Mouse (Mus musculus) midbrain, embryonic 15.5 days (tissue): ENCODE data around the gene Fam126a. TPM values are rescaled to one million over a fixed set of nuclear protein-coding genes. Genes with fewer than 3 reads are reported as not detected.

Source experiments
- ATAC-seq: fragments of 200-750 bp; cut with Nextera tagmentation; replicated peaks from 2 replicates; pipeline ENCODE4 v1.8.0; 2017; ENCODE audit warnings: moderate TSS enrichment
- H3K27ac ChIP-seq: fragments of 300-500 bp; sonication (generic); 2 replicates; pipeline ENCODE4 v1.5.1; 2015; ENCODE audit warnings: mild to moderate bottlenecking, inconsistent platforms
- H3K27me3 ChIP-seq: fragments of 300-500 bp; sonication (generic); replicated peaks from 2 replicates; pipeline ENCODE4 v1.6.1; 2015; ENCODE audit warnings: inconsistent platforms
- H3K36me3 ChIP-seq: fragments of 300-500 bp; sonication (generic); replicated peaks from 2 replicates; pipeline ENCODE4 v1.6.1; 2015; ENCODE audit warnings: inconsistent platforms
- H3K4me1 ChIP-seq: fragments of 300-500 bp; sonication (generic); 2 replicates; pipeline ENCODE4 v1.6.1; 2015; ENCODE audit warnings: inconsistent platforms
- H3K4me2 ChIP-seq: fragments of 300-500 bp; sonication (generic); 2 replicates; pipeline ENCODE4 v1.6.1; 2015; ENCODE audit warnings: inconsistent platforms, mild to moderate bottlenecking, moderate library complexity
- H3K4me3 ChIP-seq: fragments of 300-500 bp; sonication (generic); 2 replicates; pipeline ENCODE4 v1.5.1; 2015; ENCODE audit warnings: mild to moderate bottlenecking, inconsistent platforms
- H3K9ac ChIP-seq: fragments of 300-500 bp; sonication (generic); 2 replicates; pipeline ENCODE4 v1.6.1; 2015; ENCODE audit warnings: mild to moderate bottlenecking, inconsistent platforms
- H3K9me3 ChIP-seq: fragments of 300-500 bp; sonication (generic); 2 replicates; pipeline ENCODE4 v1.6.1; 2016; ENCODE audit warnings: inconsistent platforms
- WGBS: fragments of 180-500 bp; shearing (Covaris S2); methylation state at CpG from one replicate; pipeline ENCODE4 v1.1.7; 2015; ENCODE audit warnings: mixed read lengths; 5-methylcytosine and 5-hydroxymethylcytosine counted together
- polyA plus RNA-seq: library from polyadenylated mRNA; unstranded; fragments of >200 nt; fragmentation: Nextera tagmentation; extraction: Ambion mirVana; gene quantifications from 2 replicates; pipeline ENCODE4 v1.2.1, GENCODE M21; 2015

Fam126a gene
- polyA plus RNA-seq, 1 experiment from 2014 or later: 33.0 TPM

DNA sequence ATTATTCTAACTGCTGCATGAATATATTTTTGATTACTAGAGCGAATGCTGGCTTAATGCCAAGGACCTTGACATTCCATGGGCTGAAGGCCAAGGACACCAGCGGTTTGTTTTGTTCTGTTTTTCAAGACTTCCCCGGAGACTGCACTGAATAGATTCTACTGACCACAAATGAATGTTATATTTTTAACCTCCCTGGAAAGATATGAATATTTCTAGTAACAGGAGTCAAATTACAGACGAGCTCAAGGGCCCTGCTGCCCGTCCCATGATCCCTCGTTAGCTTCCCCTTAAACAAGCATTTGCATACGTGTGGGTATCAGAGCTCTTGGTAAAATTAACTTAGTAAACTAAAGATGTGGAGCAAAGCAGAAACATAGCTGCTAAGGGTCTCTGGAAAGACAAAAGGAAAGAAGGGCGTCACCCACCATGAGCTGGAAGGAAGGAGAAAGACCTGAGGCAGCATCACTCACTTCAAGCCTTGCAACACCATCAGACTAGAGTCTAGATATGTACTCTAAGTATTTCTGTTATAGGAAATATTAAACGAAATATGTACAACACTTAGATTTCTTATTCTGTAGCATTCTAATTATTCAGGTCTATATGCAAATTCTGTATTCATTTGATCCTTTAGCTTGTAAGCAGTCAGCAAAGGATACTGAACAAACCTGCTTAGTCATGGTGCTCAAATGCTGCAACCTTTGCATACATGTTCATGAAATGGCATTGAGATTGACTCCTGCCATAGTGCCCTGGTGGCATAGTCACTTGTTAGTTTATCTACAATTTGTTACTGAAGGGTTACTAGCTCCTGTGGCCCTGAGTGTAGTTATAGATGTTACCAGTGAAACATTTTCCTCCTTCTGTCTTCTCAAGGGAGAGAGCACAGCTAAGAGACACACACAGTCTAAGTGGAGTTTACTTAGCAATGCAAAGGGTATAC lies 23.0 kb upstream of the Fam126a start:
- H3K36me3 ChIP-seq: no peaks in the 10 kb centered on the region
- no peaks in the 10 kb centered on the region for H3K27me3 ChIP-seq
- H3K27ac ChIP-seq: no peak overlapping the region
- ATAC-seq: no peak
- 44% methylated on average over 9 of the region's 9 CpGs for WGBS
- H3K4me2 ChIP-seq: no peak overlapping the region
- H3K4me3 ChIP-seq: no peak overlapping the region
- peaks cover 4% of the 10 kb centered on the region for H3K4me1 ChIP-seq
- no peak overlapping the region for H3K9ac ChIP-seq
- H3K9me3 ChIP-seq: 0 out of 2 replicates have a peak, but pooled peaks cover 6% of the 10 kb centered on the region

DNA sequence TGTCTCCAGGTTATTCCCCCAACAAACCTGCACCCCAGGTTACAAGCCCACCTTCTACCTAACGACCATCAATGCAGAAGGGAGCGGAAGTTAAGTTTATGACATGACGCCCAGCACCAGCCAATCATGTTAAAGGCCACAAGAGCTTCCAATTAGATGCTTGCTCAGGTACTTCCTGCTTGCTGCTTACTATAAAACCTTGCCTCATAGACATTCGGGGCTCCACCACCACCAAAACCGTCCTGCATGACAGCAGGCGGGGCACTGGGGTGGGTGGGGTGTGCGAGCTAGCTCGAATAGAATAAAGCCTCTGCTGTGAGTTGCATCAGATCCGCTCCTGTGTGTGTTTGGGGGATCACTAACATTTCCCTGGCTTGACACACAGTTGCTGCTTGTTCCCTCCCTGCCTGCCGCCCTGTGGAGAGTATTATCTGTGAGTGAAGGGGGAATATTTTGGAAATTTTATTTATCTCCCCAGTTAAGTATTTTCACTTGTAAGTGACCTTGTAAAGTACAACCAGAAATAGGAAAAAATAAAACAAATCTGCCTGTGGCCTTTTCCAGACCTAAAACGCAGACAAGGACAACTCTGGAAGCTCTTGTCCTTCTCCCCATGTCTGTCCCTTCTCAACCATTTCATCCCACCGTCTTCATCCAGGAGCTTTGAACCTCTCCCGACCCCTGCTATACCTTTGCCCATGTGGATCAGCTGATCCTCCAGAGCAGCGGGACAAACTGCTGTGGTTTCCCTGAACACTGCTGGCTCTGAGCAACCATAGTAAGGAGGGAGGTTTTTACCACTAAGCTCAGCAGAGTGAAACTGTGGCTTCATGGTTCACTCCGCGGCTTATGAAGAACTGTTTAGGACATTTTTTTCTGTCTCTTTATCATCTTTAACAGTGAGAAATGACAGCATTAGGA lies 21.5 kb upstream of the Fam126a start:
- Histone ChIP-seq H3K4me1 (peaks cover 4% of the 10 kb centered on the region), H3K36me3 (no peaks in the 10 kb centered on the region), H3K4me3 (no peak overlapping the region), H3K27ac (no peak overlapping the region), H3K4me2 (no peak overlapping the region), H3K27me3 (no peaks in the 10 kb centered on the region), H3K9ac (no peak overlapping the region), H3K9me3 (0 out of 2 replicates have a peak, but pooled peaks cover 6% of the 10 kb centered on the region)
- WGBS: 69% methylated on average over 16 of the region's 16 CpGs
- no peak for ATAC-seq

DNA sequence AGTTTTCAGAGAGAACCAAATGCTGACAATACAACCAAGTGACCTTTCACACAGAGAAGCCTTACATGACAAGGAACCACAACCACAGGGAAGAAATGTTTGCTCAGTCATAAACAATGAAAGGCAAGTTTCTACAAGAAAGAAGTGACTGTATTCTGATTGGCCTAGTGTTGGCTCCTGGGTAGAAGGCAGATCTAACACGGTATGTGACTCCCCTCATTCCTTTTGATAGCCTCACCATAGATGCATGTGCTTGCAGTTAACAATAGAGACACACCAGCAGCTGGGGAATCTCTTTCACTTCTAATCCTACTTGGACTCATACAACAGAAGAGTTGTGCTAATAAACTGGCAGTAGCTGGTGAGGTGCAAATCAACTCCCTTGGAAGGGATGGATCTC lies 17.3 kb upstream of the Fam126a start:
- 21% methylated on average over 1 of the region's 1 CpGs for WGBS
- Histone ChIP-seq H3K27me3 (no peaks in the 10 kb centered on the region), H3K9me3 (no peaks in the 10 kb centered on the region), H3K27ac (no peak overlapping the region), H3K4me2 (no peak overlapping the region), H3K36me3 (no peaks in the 10 kb centered on the region), H3K9ac (no peak overlapping the region), H3K4me3 (no peak overlapping the region), H3K4me1 (no peaks in the 10 kb centered on the region)
- ATAC-seq: no peak

DNA sequence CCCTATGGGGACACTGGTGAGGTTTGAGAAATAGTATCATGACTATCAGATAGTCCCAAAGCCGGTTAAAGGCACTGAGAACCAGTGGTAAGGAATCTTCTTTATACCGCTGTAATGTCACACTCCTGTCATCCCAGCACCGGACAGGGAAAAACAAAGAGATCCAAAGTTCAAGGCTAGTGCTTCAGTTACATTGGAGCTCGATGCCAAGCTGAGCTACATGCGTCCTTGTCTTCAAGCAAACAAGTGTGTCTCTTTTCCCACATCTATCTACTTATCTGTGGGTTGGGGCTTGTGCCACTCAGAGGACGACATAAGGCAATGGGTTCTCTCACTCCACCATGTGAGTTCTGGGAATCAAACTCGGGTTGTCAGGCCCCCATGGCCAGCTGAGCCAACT lies 16.5 kb upstream of the Fam126a start:
- Histone ChIP-seq H3K27me3 (no peaks in the 10 kb centered on the region), H3K27ac (no peak overlapping the region), H3K36me3 (no peaks in the 10 kb centered on the region), H3K4me3 (no peak overlapping the region), H3K4me1 (no peaks in the 10 kb centered on the region), H3K9me3 (no peaks in the 10 kb centered on the region), H3K4me2 (no peak overlapping the region), H3K9ac (no peak overlapping the region)
- WGBS: 87% methylated on average over 7 of the region's 7 CpGs
- ATAC-seq: no peak

DNA sequence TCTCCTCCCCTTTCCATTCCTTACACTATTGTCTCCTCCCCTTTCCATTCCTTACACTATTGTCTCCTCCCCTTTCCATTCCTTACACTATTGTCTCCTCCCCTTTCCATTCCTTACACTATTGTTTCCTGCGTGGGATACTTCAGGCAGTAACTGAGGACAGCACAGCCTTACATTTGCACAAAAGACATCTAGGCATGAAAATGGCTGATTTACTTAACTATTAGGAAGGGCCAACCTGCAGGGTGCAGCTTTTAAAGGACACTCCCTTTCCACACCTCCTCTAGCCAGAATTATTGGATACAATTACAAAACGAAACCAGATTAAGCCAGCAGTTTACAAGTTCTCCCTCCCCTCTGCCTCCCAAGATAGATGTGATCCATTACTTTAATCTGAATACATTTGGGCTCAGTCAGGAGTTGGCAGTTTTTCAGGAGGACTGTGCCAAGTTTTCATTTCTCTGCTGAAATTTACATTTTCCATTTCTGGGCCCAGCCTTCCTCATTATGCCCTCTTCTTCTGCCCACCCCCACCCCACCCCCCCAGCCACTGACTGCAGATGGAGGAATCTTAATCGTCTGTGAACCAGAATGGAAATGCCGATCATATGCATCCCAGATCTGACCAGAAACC lies 15.6 kb upstream of the Fam126a start:
- Histone ChIP-seq H3K4me2 (no peak overlapping the region), H3K27me3 (no peaks in the 10 kb centered on the region), H3K4me3 (no peak overlapping the region), H3K9ac (no peak overlapping the region), H3K36me3 (no peaks in the 10 kb centered on the region), H3K27ac (no peak overlapping the region), H3K9me3 (no peaks in the 10 kb centered on the region), H3K4me1 (no peaks in the 10 kb centered on the region)
- 50% methylated on average over 4 of the region's 4 CpGs for WGBS
- no peak for ATAC-seq

DNA sequence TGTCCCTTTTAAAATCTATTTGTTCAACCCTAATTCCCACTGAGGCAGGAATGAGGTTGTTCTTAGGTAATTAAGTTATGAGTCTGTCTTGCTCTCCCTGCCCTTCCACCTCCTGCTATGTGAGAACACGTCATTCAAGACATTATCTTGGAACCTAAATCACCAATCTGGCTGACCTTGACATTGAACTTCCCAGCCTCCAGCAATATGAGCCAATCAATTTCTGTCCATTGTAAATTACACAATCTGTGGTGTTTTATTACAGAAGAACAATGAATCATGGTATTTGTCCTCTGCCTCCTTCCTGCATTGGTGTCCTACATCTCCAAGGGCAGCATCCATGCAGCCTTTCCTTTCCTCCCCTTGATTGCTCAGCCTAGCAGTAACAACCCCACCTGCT lies 13.9 kb upstream of the Fam126a start:
- Histone ChIP-seq H3K4me1 (no peaks in the 10 kb centered on the region), H3K4me3 (no peak overlapping the region), H3K9me3 (no peaks in the 10 kb centered on the region), H3K36me3 (no peaks in the 10 kb centered on the region), H3K27ac (no peak overlapping the region), H3K9ac (no peak overlapping the region), H3K4me2 (no peak overlapping the region), H3K27me3 (no peaks in the 10 kb centered on the region)
- WGBS: 40% methylated on average over 1 of the region's 1 CpGs
- ATAC-seq: no peak

DNA sequence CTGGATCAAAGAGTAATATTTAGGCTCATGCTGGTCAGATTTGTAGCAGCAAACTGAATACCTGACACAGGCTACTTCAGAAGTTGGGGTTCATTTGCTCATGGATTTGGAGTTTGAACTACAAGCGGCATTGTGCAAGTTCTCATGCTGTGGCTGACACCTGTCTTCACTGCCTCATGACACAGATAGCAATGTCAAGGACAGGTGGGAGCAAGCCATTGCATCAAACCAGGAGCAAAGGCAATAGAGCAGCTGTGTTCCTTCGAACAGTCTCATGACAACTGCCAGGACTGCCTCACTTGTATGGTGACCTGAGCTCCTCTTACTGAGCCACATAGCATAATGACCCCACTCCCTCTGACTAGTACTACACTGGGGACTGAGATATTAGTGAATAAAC lies 12.9 kb upstream of the Fam126a start:
- WGBS: 91% methylated on average over 2 of the region's 2 CpGs
- H3K4me3 ChIP-seq: no peak overlapping the region

DNA sequence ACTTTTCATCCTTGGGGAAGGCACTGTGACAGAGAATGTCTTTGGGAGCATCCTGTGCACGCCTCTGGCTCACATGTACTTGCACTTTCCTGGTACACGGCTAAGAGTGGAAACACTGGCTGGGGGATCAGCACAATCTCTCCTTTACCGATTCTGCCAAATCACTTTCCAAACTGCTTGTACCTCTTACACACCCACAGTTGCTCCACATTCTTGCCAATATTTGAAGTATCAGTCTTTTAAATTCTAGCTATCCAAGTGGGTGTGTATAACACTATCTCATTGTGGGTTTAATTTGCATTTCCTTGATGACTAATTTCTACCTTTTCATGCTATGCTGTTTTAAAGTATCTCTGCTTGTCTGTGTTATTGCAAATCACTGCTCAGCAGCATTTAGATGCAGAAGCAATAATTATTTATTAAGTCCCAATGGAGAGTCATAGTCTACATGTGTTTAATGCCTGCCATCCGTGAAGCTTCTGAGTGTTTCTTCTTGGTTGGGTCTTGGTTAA lies 10.9 kb upstream of the Fam126a start:
- Histone ChIP-seq H3K9me3 (no peaks in the 10 kb centered on the region), H3K4me3 (no peak overlapping the region), H3K9ac (no peak overlapping the region), H3K27ac (no peak overlapping the region), H3K36me3 (no peaks in the 10 kb centered on the region), H3K27me3 (no peaks in the 10 kb centered on the region), H3K4me1 (no peaks in the 10 kb centered on the region), H3K4me2 (no peak overlapping the region)
- ATAC-seq: no peak
- WGBS: 88% methylated on average over 4 of the region's 4 CpGs

More for the DNA sequence above, 12.9 kb upstream of the Fam126a start:
- no peak for ATAC-seq
- Histone ChIP-seq H3K4me2 (no peak overlapping the region), H3K27ac (no peak overlapping the region), H3K27me3 (no peaks in the 10 kb centered on the region), H3K36me3 (no peaks in the 10 kb centered on the region), H3K9ac (no peak overlapping the region), H3K4me1 (no peaks in the 10 kb centered on the region), H3K9me3 (no peaks in the 10 kb centered on the region)

DNA sequence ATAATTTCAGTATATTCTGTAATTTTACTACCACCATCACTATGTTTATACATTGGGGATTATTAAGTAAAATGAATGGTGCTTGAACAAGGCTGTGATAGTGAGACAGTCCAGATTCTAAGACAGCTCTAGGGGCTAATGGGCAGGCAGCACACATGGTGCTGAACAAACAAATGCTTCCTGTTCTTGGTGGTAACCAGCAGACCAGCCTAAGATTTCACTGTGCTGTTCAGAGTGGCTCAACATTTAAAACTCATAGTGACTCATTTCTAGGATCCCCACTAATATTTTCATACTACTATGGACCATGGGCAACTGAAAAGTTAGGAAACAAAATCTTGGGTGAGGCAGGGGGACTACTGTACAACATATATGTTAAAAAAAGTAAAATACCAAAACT lies 10.1 kb upstream of the Fam126a start:
- Histone ChIP-seq H3K4me1 (no peaks in the 10 kb centered on the region), H3K9ac (no peak overlapping the region), H3K27ac (no peak overlapping the region)

DNA sequence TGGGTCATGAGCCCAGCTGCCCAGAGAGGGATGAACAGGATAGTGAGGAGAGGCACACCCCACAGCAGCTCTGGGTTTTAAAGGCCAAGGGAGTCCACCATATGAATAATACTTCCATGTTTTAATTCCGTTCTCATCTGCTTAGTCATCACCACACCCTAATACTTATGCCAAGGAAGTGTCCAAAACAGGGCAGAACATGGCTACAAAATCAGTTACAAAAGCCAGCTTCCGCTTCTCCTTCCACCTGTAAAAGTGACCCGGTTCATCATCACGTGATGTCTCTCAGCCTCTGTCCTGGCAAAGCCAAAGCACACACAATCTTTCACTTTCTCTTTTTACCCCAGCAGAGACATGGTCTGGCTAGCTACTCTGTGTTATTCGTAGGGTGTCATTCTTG lies 8.9 kb upstream of the Fam126a start:
- no peaks in the 10 kb centered on the region for H3K36me3 ChIP-seq
- 91% methylated on average over 5 of the region's 5 CpGs for WGBS
- no peak overlapping the region for H3K4me3 ChIP-seq
- H3K27me3 ChIP-seq: no peaks in the 10 kb centered on the region
- no peak for ATAC-seq
- H3K4me2 ChIP-seq: no peak overlapping the region
- H3K9me3 ChIP-seq: no peaks in the 10 kb centered on the region
- H3K9ac ChIP-seq: no peak overlapping the region
- H3K4me1 ChIP-seq: no peaks in the 10 kb centered on the region
- no peak overlapping the region for H3K27ac ChIP-seq

More for the DNA sequence above, 10.1 kb upstream of the Fam126a start:
- Histone ChIP-seq H3K36me3 (no peaks in the 10 kb centered on the region), H3K9me3 (no peaks in the 10 kb centered on the region), H3K27me3 (no peaks in the 10 kb centered on the region), H3K4me2 (no peak overlapping the region), H3K4me3 (no peak overlapping the region)
- ATAC-seq: no peak

DNA sequence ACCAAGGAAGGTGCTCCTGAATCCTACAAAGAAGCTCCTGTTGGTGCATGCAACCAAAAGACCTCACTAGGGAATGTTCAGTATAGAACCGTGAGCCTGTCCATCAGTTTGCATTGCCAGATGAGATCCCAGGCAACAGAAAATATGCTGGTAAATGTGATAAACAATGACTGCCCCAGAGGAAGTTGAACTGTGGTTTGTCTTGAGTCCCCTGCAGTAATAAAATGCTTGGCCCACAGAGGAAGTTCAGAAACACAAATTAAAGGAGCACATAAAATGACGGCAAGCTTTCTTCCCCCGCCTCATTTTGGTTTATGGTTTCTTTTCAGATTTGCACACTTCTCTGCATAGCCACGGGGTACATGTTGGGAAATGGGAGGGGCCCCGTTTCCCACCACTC lies 8.3 kb upstream of the Fam126a start:
- Histone ChIP-seq H3K4me3 (no peak overlapping the region), H3K27me3 (no peaks in the 10 kb centered on the region), H3K27ac (no peak overlapping the region), H3K4me1 (no peaks in the 10 kb centered on the region), H3K9me3 (no peaks in the 10 kb centered on the region), H3K9ac (no peak overlapping the region), H3K36me3 (no peaks in the 10 kb centered on the region), H3K4me2 (no peak overlapping the region)
- 67% methylated on average over 5 of the region's 5 CpGs for WGBS
- ATAC-seq: no peak

DNA sequence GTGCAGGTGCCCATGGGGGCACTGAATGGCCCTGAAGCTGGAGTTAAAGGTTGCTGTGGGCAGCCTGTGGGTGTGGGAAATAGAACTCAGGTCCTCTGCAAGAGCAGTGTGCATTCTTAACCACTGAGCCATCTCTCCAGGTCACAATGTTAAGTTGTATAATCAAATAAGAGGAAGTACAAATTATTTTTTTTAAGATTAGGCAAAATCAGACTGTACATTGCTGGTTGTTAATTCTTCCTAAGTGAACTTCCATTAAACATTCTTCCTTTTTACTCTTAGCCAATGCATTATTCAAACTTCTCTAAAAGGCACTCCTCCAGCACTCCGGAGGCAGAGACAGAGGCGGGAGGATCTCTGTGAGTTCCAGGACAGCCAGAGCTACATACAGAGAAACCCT lies 7.7 kb upstream of the Fam126a start:
- H3K36me3 ChIP-seq: no peaks in the 10 kb centered on the region
- H3K4me3 ChIP-seq: no peak overlapping the region
- no peak for ATAC-seq
- no peak overlapping the region for H3K4me2 ChIP-seq
- H3K4me1 ChIP-seq: no peaks in the 10 kb centered on the region
- WGBS: 91% methylated on average over 2 of the region's 2 CpGs
- H3K27me3 ChIP-seq: no peaks in the 10 kb centered on the region
- no peak overlapping the region for H3K27ac ChIP-seq
- no peaks in the 10 kb centered on the region for H3K9me3 ChIP-seq
- no peak overlapping the region for H3K9ac ChIP-seq
